Mouse (Mus musculus): ENCODE measurements at regions not wholly inside any gene's neighbourhood (a gene's known extent, or its start where the extent isn't known, plus 50 kb on each side); places are given as distances from the start of the nearest gene placed in this dataset.

DNA sequence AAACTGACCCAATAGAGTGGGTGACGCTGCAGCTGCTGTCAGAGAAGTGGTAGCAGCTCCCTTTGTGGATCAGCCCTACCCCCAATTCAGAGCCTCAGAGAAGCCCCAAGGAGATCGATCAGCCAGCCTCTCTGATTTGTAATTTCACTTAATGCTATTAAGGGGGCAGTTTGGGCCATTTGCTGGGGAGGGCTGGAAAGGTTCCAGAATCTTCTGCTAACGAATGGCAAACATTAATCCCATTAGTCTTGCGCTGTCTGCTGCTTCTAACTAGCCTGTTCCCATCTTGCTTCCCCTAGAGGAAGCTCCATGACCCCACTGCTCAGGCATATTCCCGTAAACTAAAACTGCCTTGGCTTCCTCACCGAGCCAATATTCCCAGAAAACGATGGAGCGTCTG is 59.9 kb upstream of the Lrrn2 start:
- DNase-seq (ENCODE audit: low spot score) = no peak

DNA sequence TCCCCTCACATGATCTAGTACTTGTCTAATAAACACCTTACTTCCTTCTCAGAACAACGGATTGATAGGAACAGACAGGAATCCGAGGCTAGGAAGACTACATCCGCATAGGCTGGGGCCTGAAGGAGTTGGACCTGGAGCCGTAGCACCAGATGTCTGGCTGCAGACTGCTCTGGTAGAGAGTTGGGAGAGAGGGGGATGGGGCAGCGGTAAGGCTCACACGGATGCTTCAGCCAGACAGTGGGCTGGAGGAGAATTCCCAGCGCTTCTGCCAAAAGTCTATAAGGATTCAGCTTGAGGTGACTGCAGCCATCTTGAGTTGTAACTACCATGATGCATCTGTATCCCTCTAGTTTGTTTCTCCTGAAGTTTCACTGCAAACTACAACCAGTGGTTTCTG is 61.8 kb upstream of the Lrrn2 start:
- DNase-seq (ENCODE audit: low spot score) = no peak

GRCm38 (mm10) chr1:132817366-132817765 is 62.7 kb upstream of the Lrrn2 start:
- DNase-seq (ENCODE audit: low spot score) = no peak

GRCm38 (mm10) chr1:132805543-132805942 is 63.9 kb upstream of the Nfasc start:
- DNase-seq (ENCODE audit: low spot score) = no peak

DNA sequence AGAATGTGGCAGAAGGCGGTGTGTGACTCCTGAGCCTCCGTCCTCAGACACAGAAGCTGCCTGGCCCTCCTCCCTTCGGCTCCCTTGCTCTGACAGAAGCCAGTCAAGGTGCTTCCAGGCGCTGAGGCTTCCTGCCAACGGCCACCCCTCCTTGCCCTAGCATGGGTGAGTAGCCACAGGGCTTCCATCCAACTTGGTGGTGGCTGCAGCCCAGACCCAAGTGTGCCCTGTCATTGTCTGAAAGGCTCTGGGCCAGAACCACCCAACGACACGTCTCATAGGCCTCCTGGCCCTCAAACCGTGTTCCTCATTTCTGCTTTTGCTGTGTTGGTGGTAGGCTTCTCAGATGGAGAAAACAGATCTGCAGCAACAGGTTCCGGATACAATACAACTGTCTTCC is 62.2 kb upstream of the Nfasc start:
- no peak for DNase-seq (ENCODE audit: low spot score)

GRCm38 (mm10) chr1:132802380-132802779 is 60.8 kb upstream of the Nfasc start:
- no peak for DNase-seq (ENCODE audit: low spot score)

- peak; percentile 14 for DNase-seq (ENCODE audit: low spot score)
These were observed 58.7 kb upstream of the Nfasc start for GRCm38 (mm10) chr1:132800285-132800684.

DNA sequence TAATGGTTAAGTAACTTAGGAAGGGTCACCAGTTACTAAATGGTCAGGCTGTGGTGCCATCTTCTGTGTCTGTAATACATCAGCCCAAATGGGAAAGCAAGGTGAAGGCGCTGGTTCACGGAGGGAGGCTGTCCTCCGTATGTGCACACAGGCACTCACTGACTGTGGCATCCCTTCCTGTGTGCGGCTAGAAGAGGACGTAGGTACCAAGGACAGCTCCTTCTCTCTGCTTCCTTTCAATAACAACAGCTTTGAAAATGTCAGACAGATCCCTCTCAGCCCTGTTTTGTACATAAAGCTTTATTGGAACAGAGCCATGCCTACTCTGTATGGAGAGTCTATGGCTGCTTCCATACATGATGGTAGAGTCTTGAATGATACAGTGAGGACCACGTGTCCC is 57.7 kb upstream of the Nfasc start:
- DNase-seq (ENCODE audit: low spot score) = peak; percentile 58

GRCm38 (mm10) chr1:132794462-132794861 is 52.9 kb upstream of the Nfasc start:
- DNase-seq (ENCODE audit: low spot score) = no peak

Measured in adipocyte (in vitro differentiated cells).